Mouse (Mus musculus) hindbrain, embryonic 15.5 days (tissue): ENCODE measurements around the gene Gm13030. TPM values are rescaled to one million over a fixed set of nuclear protein-coding genes. Genes with fewer than 3 reads are reported as not detected.

Experiments
- ATAC-seq: fragments of 200-750 bp; cut with Nextera tagmentation; 2 replicates; pipeline ENCODE4 v1.8.0; 2017; ENCODE audit warnings: low read depth, moderate number of reproducible peaks, moderate TSS enrichment; ENCODE audit not compliant: low FRiP score
- H3K27ac ChIP-seq: fragments of 300-500 bp; sonication (generic); replicated peaks from 2 replicates; pipeline ENCODE4 v1.5.1; 2015; ENCODE audit warnings: mild to moderate bottlenecking, inconsistent platforms
- H3K27me3 ChIP-seq: fragments of 300-500 bp; sonication (generic); 2 replicates; pipeline ENCODE4 v1.6.1; 2015; ENCODE audit warnings: control low read depth, inconsistent platforms
- H3K36me3 ChIP-seq: fragments of 300-500 bp; sonication (generic); 2 replicates; pipeline ENCODE4 v1.6.1; 2015; ENCODE audit warnings: control low read depth, inconsistent platforms
- H3K4me1 ChIP-seq: fragments of 300-500 bp; sonication (generic); replicated peaks from 2 replicates; pipeline ENCODE4 v1.6.1; 2015; ENCODE audit warnings: control low read depth, inconsistent platforms
- H3K4me2 ChIP-seq: fragments of 300-500 bp; sonication (generic); 2 replicates; pipeline ENCODE4 v1.6.1; 2015; ENCODE audit warnings: moderate library complexity, mild to moderate bottlenecking, inconsistent platforms
- H3K4me3 ChIP-seq: fragments of 300-500 bp; sonication (generic); 2 replicates; pipeline ENCODE4 v1.5.1; 2015; ENCODE audit warnings: mild to moderate bottlenecking, inconsistent platforms
- H3K9ac ChIP-seq: fragments of 300-500 bp; sonication (generic); 2 replicates; pipeline ENCODE4 v1.6.1; 2015; ENCODE audit warnings: inconsistent platforms
- H3K9me3 ChIP-seq: fragments of 300-500 bp; sonication (generic); 2 replicates; pipeline ENCODE4 v1.6.1; 2016; ENCODE audit warnings: control low read depth, inconsistent platforms
- WGBS: fragments of 180-500 bp; shearing (Covaris S2); methylation state at CpG from one replicate; pipeline ENCODE4 v1.1.7; 2015; 5-methylcytosine and 5-hydroxymethylcytosine counted together
- polyA plus RNA-seq: library from polyadenylated mRNA; unstranded; fragments of >200 nt; fragmentation: Nextera tagmentation; extraction: Ambion mirVana; gene quantifications from 2 replicates; pipeline ENCODE4 v1.2.1, GENCODE M21; 2015

Gm13030 gene
- polyA plus RNA-seq, 1 experiment from 2014 or later = not detected

DNA sequence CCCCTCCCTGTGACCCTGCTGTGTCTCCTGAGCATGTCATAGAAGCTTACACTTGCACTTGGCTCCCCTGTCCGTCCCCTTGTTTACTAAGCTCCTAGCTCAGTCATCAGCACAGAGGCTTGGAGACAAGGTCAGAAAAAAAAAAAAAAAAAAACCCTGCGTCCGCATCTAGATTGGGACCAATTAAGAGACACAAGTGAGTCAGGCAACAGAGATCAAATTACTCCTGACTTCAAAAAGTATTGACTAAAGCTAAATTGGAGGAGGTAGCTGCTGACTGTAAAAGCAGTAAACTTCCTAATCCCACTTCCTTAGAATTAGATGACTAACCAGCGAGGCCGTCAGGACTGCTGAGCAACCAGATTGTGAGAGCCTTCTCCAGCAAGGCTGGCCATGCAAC lies 8.7 kb downstream of the Gm13030 start:
- ATAC-seq = no peak
- Histone ChIP-seq H3K9ac (no peak overlapping the region), H3K4me3 (no peak overlapping the region), H3K4me1 (peaks cover 3% of the 10 kb centered on the region), H3K4me2 (no peak overlapping the region), H3K27ac (no peak overlapping the region), H3K27me3 (no peaks in the 10 kb centered on the region), H3K36me3 (no peaks in the 10 kb centered on the region), H3K9me3 (no peaks in the 10 kb centered on the region)
- WGBS = 74% methylated on average over 5 of the region's 5 CpGs

DNA sequence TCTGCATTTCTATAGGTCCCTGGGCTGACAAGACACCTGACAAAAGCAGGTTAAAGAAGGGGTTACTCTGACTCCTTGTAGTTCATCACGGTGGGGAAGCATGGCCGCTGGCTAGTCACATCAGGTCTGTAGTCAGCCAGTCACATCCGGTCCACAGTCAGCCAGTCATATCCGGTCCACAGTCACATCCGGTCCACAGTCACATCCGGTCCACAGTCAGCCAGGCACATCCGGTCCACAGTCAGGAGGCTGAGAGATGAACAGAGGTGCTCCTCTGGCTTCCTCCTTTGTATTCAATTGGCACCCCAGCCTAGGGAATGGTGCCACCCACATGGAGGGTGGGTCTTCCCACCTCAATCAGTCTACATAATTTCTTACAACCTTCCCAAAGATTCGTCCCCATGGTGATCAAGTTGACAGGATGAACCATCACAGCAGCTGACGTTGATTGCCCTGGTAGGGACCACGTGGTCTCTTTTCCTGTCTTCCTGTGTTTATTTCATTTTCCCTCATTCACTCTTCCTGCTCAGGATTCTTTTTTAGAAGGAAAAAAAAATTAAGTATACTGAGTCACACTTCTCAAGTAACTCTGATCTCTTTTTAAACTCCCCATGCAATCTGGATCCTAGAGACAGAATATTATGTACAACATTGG lies 10.3 kb downstream of the Gm13030 start, which contains the start of gene Pla2g5:
TSS of gene Pla2g5 (minus strand) at position 139 of the 655 bp plus-strand sequence.
- H3K9me3 ChIP-seq = no peaks in the 10 kb centered on the region
- no peak within 1 kb of the TSS for H3K9ac ChIP-seq
- no peak within 1 kb of the TSS for H3K27ac ChIP-seq
- ATAC-seq = no peak
- H3K27me3 ChIP-seq = no peaks in the 10 kb centered on the region
- H3K4me2 ChIP-seq = no peak within 1 kb of the TSS
- no peaks in the 10 kb centered on the region for H3K36me3 ChIP-seq
- H3K4me3 ChIP-seq = no peak within 1 kb of the TSS
- peaks cover 11% of the 10 kb centered on the region for H3K4me1 ChIP-seq
- WGBS = 76% methylated on average over 10 of the region's 10 CpGs

DNA sequence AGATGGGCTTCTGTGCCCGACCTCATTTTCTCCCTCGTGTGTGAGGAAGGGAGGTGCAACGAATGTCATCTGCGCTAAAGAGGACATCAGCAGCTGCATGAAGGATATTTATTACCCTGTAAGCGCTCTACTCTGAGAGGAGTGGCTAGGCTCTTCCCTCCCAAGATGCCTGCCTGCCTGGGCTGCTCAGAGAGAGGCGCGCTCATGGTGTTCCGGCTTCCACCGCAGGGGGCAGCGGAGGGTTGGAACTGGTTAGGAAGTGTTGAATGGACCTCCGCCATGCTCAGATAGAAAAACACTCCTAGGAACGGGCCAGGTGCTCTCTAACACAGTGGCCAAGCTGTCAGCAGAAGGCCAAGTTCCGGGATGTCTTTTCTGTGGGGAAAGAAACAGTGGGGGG lies 14.0 kb downstream of the Gm13030 start:
- peak overlapping the region; percentile 72 for H3K27ac ChIP-seq
- peak overlapping the region; percentile 28; the same call in 1 of the 2 replicates for H3K9ac ChIP-seq
- 6% methylated on average over 13 of the region's 13 CpGs for WGBS
- H3K4me3 ChIP-seq = peak overlapping the region; percentile 34
- H3K36me3 ChIP-seq = no peaks in the 10 kb centered on the region
- peaks cover 11% of the 10 kb centered on the region for H3K4me1 ChIP-seq
- peak; percentile 85 for ATAC-seq
- no peaks in the 10 kb centered on the region for H3K27me3 ChIP-seq
- H3K4me2 ChIP-seq = peak overlapping the region; percentile 56
- no peaks in the 10 kb centered on the region for H3K9me3 ChIP-seq

DNA sequence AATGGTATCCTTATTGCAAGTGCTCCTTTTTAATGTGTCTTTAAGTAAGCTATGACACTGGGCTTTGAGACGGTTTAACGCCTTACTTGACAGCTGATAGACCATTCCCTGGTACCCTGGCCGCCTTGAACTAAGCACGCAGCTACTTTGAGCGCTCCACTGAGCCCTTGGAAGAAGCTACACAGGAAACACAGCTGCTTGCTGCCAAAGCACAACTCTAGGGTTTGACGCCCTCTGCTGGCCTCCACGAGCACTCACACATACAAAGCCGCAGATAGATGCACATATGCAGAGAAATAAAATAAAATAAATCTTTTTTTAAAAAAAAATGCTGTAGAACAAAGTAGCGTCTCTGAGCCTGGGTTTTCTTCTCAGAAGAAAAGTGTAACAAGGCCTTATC lies 14.5 kb downstream of the Gm13030 start:
- H3K4me1 ChIP-seq = peaks cover 11% of the 10 kb centered on the region
- no peaks in the 10 kb centered on the region for H3K9me3 ChIP-seq
- 18% methylated on average over 9 of the region's 9 CpGs for WGBS
- peak overlapping the region; percentile 56 for H3K4me2 ChIP-seq
- H3K36me3 ChIP-seq = no peaks in the 10 kb centered on the region
- H3K27me3 ChIP-seq = no peaks in the 10 kb centered on the region
- peak overlapping the region; percentile 34 for H3K4me3 ChIP-seq
- H3K9ac ChIP-seq = peak overlapping the region; percentile 28; the same call in 1 of the 2 replicates
- ATAC-seq = no peak
- peak overlapping the region; percentile 72 for H3K27ac ChIP-seq

DNA sequence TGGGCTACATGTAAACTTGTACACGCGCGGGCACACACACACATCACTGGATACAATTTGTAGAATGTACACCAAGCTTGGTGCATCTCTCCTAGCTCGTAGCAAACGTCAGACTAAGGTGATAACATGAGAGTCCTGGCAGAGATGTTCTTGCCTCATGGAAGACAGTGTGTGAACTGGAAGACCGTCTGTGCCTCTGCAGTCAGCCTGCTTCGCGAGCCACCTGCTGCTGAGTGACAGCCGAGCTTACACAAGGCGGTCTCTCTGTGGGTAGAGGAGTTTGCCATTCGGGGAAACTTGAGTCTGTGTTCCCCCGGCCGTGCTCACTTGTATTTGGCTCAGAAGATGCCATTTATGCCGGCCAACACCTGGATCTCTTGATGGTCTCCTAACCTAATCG lies 15.3 kb downstream of the Gm13030 start:
- Histone ChIP-seq H3K36me3 (no peaks in the 10 kb centered on the region), H3K4me2 (no peak overlapping the region), H3K4me3 (no peak overlapping the region), H3K27me3 (no peaks in the 10 kb centered on the region), H3K4me1 (peaks cover 11% of the 10 kb centered on the region), H3K27ac (no peak overlapping the region), H3K9ac (no peak overlapping the region), H3K9me3 (no peaks in the 10 kb centered on the region)
- WGBS = 87% methylated on average over 15 of the region's 15 CpGs
- no peak for ATAC-seq

DNA sequence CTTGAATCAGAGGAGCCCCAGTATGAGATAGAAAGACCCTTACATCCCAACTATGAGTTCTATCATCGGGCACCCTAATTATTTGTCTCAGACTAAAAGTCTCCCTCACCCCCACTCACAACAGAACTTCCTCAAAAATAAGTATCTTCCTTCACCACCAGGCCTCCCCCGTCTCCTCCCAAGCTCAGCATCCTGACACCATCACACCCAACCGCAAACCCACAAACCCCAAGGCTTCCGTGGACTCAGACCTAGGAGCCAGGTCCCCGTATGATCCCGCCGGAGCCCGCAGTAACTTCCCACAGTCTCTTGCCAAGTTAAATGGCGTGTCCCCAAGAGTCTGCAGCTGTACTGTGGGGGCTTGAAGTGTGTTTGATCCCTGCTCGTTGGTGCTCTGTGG lies 16.2 kb downstream of the Gm13030 start:
- no peaks in the 10 kb centered on the region for H3K36me3 ChIP-seq
- 92% methylated on average over 10 of the region's 10 CpGs for WGBS
- H3K9ac ChIP-seq = no peak overlapping the region
- H3K27me3 ChIP-seq = no peaks in the 10 kb centered on the region
- H3K4me2 ChIP-seq = no peak overlapping the region
- H3K4me3 ChIP-seq = no peak overlapping the region
- ATAC-seq = no peak
- H3K9me3 ChIP-seq = no peaks in the 10 kb centered on the region
- no peak overlapping the region for H3K27ac ChIP-seq
- peaks cover 11% of the 10 kb centered on the region for H3K4me1 ChIP-seq

DNA sequence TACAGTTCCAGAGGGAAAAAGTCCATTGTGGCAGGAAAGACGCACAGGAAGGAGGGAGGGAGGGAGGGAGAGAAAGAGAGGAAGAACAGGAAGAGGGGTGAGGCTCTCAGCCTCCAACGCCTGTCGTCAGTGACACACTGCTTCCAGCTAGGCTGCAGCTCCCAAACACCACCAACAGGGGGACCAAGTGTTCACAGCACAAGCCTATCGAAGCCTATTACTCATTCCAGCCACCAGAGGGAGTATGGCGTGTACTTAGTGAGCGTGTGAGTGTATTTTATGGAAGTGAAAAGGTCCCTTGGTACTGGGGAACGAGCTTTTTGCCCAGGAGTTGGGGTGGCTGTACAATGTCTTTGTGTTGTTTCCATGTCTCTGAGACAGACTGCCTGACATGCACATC lies 17.3 kb downstream of the Gm13030 start:
- Histone ChIP-seq H3K36me3 (no peaks in the 10 kb centered on the region), H3K4me3 (no peak overlapping the region), H3K27me3 (no peaks in the 10 kb centered on the region), H3K4me1 (peaks cover 11% of the 10 kb centered on the region), H3K9me3 (no peaks in the 10 kb centered on the region), H3K9ac (no peak overlapping the region), H3K4me2 (no peak overlapping the region), H3K27ac (no peak overlapping the region)
- ATAC-seq = no peak
- 21% methylated on average over 7 of the region's 7 CpGs for WGBS

DNA sequence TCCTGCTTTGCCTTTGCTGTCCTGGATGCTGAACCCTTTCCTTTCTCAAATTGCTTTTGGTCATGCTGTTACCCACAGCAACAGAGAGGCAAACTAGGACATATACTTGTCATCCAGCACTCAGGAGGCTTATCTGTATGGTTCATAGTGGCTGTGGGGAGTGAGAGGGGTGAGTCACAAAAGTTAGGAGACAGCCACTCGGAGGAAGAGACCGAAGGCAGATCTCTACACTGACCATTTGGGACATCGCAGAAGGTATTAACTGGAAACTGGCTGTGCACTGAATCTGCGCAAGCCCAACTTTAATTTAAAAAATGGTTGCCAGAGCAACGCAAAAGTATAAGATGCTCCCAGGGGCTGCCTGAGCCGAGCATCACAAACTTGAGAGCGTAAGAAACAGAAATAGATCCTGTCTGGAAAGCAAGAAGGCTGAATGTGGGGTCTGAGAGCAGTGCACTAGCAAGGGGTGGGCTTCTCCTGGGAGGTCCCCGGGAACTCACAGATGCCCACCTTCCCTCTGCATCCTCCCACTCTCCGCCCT lies 18.6 kb downstream of the Gm13030 start:
- Histone ChIP-seq H3K4me2 (no peak overlapping the region), H3K27me3 (no peaks in the 10 kb centered on the region), H3K9me3 (no peaks in the 10 kb centered on the region), H3K4me3 (no peak overlapping the region), H3K27ac (no peak overlapping the region), H3K4me1 (peaks cover 9% of the 10 kb centered on the region), H3K36me3 (no peaks in the 10 kb centered on the region), H3K9ac (no peak overlapping the region)
- no peak for ATAC-seq
- WGBS = 80% methylated on average over 9 of the region's 9 CpGs

DNA sequence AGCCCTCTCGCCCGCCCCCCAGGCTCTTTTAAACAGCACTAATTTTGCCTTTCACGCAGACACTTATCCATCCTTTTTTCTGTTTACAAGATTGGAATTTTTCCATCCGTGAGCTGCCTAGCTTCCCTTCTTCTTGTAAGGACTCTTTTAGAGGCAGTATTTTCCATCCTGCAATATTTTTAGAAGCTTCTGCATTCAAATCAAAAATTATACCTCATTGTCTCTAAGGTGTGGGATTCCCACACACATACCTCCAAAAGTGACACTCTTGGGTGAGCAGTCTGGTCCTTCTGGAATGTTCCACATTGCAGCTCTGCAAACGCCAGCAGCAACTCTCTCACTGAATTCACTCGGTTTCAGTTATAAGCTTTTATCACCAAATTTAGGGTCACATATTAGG lies 20.8 kb downstream of the Gm13030 start:
- 81% methylated on average over 6 of the region's 6 CpGs for WGBS
- ATAC-seq = no peak
- Histone ChIP-seq H3K9me3 (no peaks in the 10 kb centered on the region), H3K9ac (no peak overlapping the region), H3K27ac (no peak overlapping the region), H3K4me1 (no peaks in the 10 kb centered on the region), H3K27me3 (no peaks in the 10 kb centered on the region), H3K4me2 (no peak overlapping the region), H3K36me3 (no peaks in the 10 kb centered on the region), H3K4me3 (no peak overlapping the region)

DNA sequence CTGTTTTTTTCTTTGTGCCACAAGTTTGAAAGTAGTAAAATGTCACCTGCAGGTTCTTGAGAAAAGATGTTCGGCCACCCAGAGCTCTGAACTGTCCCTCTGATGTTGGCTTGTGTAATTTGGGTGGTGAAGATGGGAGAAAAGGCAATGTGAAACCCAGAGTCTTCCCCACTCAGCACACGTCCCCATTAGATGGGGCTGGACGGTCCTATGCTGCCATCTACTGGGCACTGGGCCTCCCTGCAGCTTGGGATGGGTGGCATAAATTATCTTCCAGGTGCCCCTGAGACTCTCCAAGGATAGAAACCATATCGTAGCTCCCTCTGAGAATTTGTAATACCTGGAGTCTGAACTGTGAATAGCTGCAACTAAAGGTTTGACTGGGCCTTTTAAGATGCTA lies 22.3 kb downstream of the Gm13030 start:
- H3K27me3 ChIP-seq = no peaks in the 10 kb centered on the region
- peak; percentile 69 for ATAC-seq
- H3K9ac ChIP-seq = no peak overlapping the region
- no peak overlapping the region for H3K4me3 ChIP-seq
- no peak overlapping the region for H3K27ac ChIP-seq
- H3K4me2 ChIP-seq = no peak overlapping the region
- 6% methylated on average over 4 of the region's 4 CpGs for WGBS
- no peaks in the 10 kb centered on the region for H3K9me3 ChIP-seq
- H3K4me1 ChIP-seq = no peaks in the 10 kb centered on the region
- H3K36me3 ChIP-seq = no peaks in the 10 kb centered on the region

DNA sequence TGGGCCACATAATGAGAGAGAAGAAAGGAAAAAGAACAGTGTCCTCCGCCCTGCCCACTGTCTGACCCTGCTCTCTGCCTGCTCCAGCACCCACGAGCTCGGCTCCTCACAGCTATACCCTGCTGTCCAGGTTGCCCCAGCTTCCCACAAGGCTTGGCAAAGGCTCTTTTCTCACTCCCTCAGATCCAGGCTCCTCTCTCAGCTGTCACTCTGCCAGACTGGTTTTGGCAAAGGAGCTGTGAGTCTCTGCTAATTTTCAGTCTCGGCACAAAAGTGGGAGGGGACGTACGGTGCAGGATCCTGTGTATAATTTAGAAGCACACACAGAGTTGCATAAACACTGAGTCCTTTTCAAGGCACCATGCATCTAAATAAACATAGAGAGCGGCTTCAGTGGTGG lies 32.4 kb downstream of the Gm13030 start:
- Histone ChIP-seq H3K9me3 (peaks cover 5% of the 10 kb centered on the region; the same call in 1 of the 2 replicates), H3K27ac (no peak overlapping the region), H3K4me3 (no peak overlapping the region), H3K4me2 (no peak overlapping the region), H3K36me3 (no peaks in the 10 kb centered on the region), H3K27me3 (no peaks in the 10 kb centered on the region), H3K4me1 (no peaks in the 10 kb centered on the region), H3K9ac (no peak overlapping the region)
- WGBS = 70% methylated on average over 7 of the region's 7 CpGs
- ATAC-seq = peak; percentile 45; the same call in 1 of the 2 replicates

DNA sequence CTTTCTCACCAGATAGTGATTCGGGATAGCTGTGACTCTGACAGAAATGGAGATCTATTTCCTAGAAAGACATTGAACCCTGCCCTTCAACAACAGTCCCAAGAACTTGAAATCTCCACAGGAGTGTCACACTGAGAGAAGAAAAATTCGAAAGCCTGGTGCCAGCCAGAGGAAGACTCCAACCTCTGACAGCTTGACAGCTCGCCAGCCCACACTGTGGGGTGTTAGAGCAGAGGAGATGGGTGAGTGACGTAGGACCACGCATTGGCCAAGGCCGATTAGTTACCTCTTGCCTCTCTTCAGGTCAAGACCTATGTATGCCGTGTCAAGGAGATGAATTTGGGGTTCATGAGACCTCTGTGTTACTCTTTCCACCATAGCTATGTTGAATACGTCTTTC lies 33.0 kb downstream of the Gm13030 start:
- Histone ChIP-seq H3K36me3 (no peaks in the 10 kb centered on the region), H3K4me1 (no peaks in the 10 kb centered on the region), H3K27me3 (no peaks in the 10 kb centered on the region), H3K9ac (no peak overlapping the region), H3K4me3 (no peak overlapping the region), H3K9me3 (peaks cover 5% of the 10 kb centered on the region; the same call in 1 of the 2 replicates), H3K4me2 (no peak overlapping the region), H3K27ac (no peak overlapping the region)
- 78% methylated on average over 8 of the region's 8 CpGs for WGBS
- no peak for ATAC-seq

DNA sequence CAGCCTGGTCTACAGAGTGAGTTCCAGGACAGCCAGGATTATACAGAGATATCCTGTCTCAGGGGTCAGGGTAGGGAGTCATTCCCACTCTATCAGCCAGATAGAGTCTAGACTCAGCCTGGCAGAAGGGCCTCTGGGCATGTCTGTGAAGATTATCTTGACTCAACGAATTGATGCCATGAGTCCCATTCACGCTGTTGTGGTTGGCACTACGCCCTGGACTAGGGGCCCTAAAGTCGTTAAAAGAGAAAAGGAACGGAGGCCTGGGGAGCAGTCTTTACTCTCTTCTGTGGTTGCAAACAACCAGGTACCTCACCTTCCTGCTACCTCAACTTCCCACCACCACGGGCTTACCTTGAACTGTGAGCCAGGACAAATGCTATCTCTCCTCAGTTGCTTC lies 34.0 kb downstream of the Gm13030 start:
- H3K27me3 ChIP-seq = no peaks in the 10 kb centered on the region
- H3K4me1 ChIP-seq = no peaks in the 10 kb centered on the region
- H3K27ac ChIP-seq = no peak overlapping the region
- H3K9ac ChIP-seq = no peak overlapping the region
- no peaks in the 10 kb centered on the region for H3K36me3 ChIP-seq
- peaks cover 5% of the 10 kb centered on the region; the same call in 1 of the 2 replicates for H3K9me3 ChIP-seq
- H3K4me2 ChIP-seq = no peak overlapping the region
- ATAC-seq = no peak
- H3K4me3 ChIP-seq = no peak overlapping the region
- 75% methylated on average over 6 of the region's 6 CpGs for WGBS
